Mouse (Mus musculus): ENCODE measurements around the gene Gramd1a.

- TF ChIP-seq CTCF (IDR thresholded peaks at IDR 0.05; ENCODE audit: low read depth, low read length) (no peak), EP300 (IDR thresholded peaks at IDR 0.05; ENCODE audit: insufficient read depth, low read depth, low read length) (no peak), POLR2A (IDR thresholded peaks at IDR 0.05; ENCODE audit: insufficient read depth, low read length) (no peak)
Measured at GRCm38 (mm10) chr7:31153536-31154320, 2.0 kb downstream of the Gramd1a start.
